Mouse (Mus musculus) embryonic facial prominence, embryonic 15.5 days (tissue): ENCODE results near the gene Ttk. TPM values are rescaled to one million over a fixed set of nuclear protein-coding genes. Genes with fewer than 3 reads are reported as not detected.
A peak's percentile ranks its signal among the peaks of the same experiment; 100 is the strongest.

Experiments used
- ATAC-seq: fragments of 200-750 bp; cut with Nextera tagmentation; 2 replicates; pipeline ENCODE4 v1.8.0; 2017; ENCODE audit warnings: low read depth, moderate TSS enrichment; ENCODE audit not compliant: insufficient number of reproducible peaks, low FRiP score, low TSS enrichment
- H3K27ac ChIP-seq: fragments of 300-500 bp; sonication (generic); replicated peaks from 2 replicates; pipeline ENCODE4 v1.5.1; 2015; ENCODE audit warnings: mild to moderate bottlenecking, inconsistent platforms
- H3K27me3 ChIP-seq: fragments of 300-500 bp; sonication (generic); 2 replicates; pipeline ENCODE4 v1.6.1; 2015; ENCODE audit warnings: inconsistent platforms
- H3K36me3 ChIP-seq: fragments of 300-500 bp; sonication (generic); 2 replicates; pipeline ENCODE4 v1.6.1; 2015; ENCODE audit warnings: mild to moderate bottlenecking, inconsistent platforms
- H3K4me1 ChIP-seq: fragments of 300-500 bp; sonication (generic); 2 replicates; pipeline ENCODE4 v1.6.1; 2015; ENCODE audit warnings: inconsistent platforms
- H3K4me2 ChIP-seq: fragments of 300-500 bp; sonication (generic); replicated peaks from 2 replicates; pipeline ENCODE4 v1.6.1; 2015; ENCODE audit warnings: mild to moderate bottlenecking, inconsistent platforms
- H3K4me3 ChIP-seq: fragments of 300-500 bp; sonication (generic); replicated peaks from 2 replicates; pipeline ENCODE4 v1.5.1; 2015; ENCODE audit warnings: mild to moderate bottlenecking, inconsistent platforms
- H3K9ac ChIP-seq: fragments of 300-500 bp; sonication (generic); 2 replicates; pipeline ENCODE4 v1.6.1; 2015; ENCODE audit warnings: inconsistent platforms
- H3K9me3 ChIP-seq: fragments of 300-500 bp; sonication (generic); replicated peaks from 2 replicates; pipeline ENCODE4 v1.6.1; 2016; ENCODE audit warnings: inconsistent platforms
- WGBS: fragments of 180-500 bp; shearing (Covaris S2); methylation state at CpG from one replicate; pipeline ENCODE4 v1.1.7; 2015; 5-methylcytosine and 5-hydroxymethylcytosine counted together
- polyA plus RNA-seq: library from polyadenylated mRNA; unstranded; fragments of >200 nt; fragmentation: Nextera tagmentation; extraction: Ambion mirVana; gene quantifications from 2 replicates; pipeline ENCODE4 v1.2.1, GENCODE M21; 2015

Gene Ttk
- 23.9 and 24.5 TPM in 2 replicates for polyA plus RNA-seq

DNA sequence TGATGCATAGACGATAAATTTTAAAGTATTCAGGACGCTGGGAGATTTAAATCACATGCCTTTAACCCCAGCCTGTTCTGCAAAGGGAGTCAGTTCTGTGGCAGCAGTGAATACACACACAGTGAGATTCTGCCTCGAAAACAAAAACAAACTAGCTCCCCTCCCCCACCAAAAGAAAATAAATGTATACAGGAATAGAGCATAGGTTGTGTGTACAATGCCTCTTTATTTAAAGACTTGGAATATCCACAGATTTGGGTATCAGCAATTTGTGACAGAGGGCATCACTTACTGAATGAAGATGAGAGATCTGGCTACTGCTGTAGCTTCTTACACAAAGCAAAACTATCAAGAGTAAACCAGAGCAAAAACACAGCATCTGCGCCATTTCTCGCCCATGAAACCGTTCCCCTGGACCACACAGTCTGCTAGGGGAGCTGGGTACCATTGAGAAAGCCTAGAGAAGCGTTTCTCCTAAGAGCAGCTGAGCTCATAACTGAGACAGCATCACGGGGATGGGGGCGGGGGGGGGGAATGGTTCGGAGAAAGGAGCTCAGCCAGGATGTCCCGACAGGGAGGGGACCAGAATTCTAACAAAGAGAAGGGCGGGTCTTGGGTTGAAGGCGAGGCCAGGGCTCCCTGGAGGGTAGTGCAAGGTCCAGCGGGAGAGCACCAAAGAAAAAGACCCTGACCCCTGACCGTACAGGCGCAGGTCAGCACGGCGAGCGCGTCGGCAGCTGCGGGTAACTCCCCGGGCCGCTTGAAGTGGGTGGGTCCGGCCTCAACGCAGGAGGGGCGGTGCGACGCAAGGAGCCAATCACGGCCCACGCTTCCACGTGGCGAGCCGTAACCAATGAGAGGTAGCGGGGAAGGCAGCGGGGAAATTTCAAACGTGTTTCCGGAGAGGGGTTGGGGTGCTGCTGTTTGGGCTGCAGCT lies at the start of gene Ttk:
Ttk (plus strand) TSS at position 879 of the 937 bp plus-strand sequence.
- Histone ChIP-seq H3K9me3 (no peaks in the 10 kb centered on the region), H3K27ac (peak within 1 kb of the TSS; percentile 89), H3K36me3 (no peaks in the 10 kb centered on the region), H3K27me3 (no peaks in the 10 kb centered on the region), H3K9ac (peak within 1 kb of the TSS; percentile 68), H3K4me1 (peaks cover 9% of the 10 kb centered on the region; the same call in 1 of the 2 replicates), H3K4me2 (peak within 1 kb of the TSS; percentile 87), H3K4me3 (peak within 1 kb of the TSS; percentile 93)
- WGBS, result under 1% methylated on average over 38 of the region's 38 CpGs
- ATAC-seq, result peak; percentile 99

DNA sequence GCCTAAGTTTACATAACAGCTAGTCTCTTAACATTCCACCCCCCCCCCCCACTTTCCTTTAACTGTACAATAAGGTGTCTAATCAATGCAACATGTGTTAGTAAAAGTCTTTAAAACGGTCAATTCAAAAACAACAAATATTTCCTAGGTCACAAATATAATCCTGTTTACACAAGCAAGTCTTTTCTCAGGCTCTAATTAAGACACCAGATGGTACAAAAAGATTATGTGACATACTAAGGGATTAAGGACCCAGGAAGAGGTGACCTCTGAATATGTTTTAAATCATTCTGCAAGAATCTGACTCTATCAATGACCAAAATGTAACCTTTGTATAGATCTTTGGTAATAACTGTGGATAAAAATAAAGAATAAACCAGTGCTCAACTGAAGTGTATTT lies 49.0 kb upstream of the Ttk start:
- Histone ChIP-seq H3K4me2 (no peak overlapping the region), H3K27me3 (no peaks in the 10 kb centered on the region), H3K4me1 (no peaks in the 10 kb centered on the region), H3K9me3 (no peaks in the 10 kb centered on the region), H3K27ac (no peak overlapping the region), H3K4me3 (no peak overlapping the region), H3K9ac (no peak overlapping the region), H3K36me3 (no peaks in the 10 kb centered on the region)
- ATAC-seq, result no peak
- 62% methylated on average over 1 of the region's 1 CpGs for WGBS

GRCm38 (mm10) chr9:83789326-83789725 lies 45.2 kb upstream of the Ttk start:
- WGBS, result 86% methylated on average over 6 of the region's 6 CpGs
- no peak for ATAC-seq
- H3K4me1 ChIP-seq, result no peaks in the 10 kb centered on the region
- H3K27me3 ChIP-seq, result no peaks in the 10 kb centered on the region
- no peak overlapping the region for H3K4me2 ChIP-seq
- H3K4me3 ChIP-seq, result no peak overlapping the region
- H3K36me3 ChIP-seq, result no peaks in the 10 kb centered on the region
- no peak overlapping the region for H3K9ac ChIP-seq
- H3K27ac ChIP-seq, result no peak overlapping the region
- H3K9me3 ChIP-seq, result no peaks in the 10 kb centered on the region

GRCm38 (mm10) chr9:83796875-83797274 lies 37.6 kb upstream of the Ttk start:
- Histone ChIP-seq H3K27ac (no peak overlapping the region), H3K4me2 (no peak overlapping the region), H3K4me1 (no peaks in the 10 kb centered on the region), H3K9me3 (no peaks in the 10 kb centered on the region), H3K4me3 (no peak overlapping the region), H3K36me3 (no peaks in the 10 kb centered on the region), H3K27me3 (no peaks in the 10 kb centered on the region), H3K9ac (no peak overlapping the region)
- 95% methylated on average over 7 of the region's 7 CpGs for WGBS
- no peak for ATAC-seq

- Histone ChIP-seq H3K27me3 (no peaks in the 10 kb centered on the region), H3K27ac (no peak overlapping the region), H3K4me3 (no peak overlapping the region), H3K4me2 (no peak overlapping the region), H3K9me3 (no peaks in the 10 kb centered on the region), H3K36me3 (no peaks in the 10 kb centered on the region), H3K9ac (no peak overlapping the region), H3K4me1 (no peaks in the 10 kb centered on the region)
- WGBS, result 77% methylated on average over 8 of the region's 8 CpGs
- ATAC-seq, result no peak
Measured at GRCm38 (mm10) chr9:83797898-83798297, 36.6 kb upstream of the Ttk start.

DNA sequence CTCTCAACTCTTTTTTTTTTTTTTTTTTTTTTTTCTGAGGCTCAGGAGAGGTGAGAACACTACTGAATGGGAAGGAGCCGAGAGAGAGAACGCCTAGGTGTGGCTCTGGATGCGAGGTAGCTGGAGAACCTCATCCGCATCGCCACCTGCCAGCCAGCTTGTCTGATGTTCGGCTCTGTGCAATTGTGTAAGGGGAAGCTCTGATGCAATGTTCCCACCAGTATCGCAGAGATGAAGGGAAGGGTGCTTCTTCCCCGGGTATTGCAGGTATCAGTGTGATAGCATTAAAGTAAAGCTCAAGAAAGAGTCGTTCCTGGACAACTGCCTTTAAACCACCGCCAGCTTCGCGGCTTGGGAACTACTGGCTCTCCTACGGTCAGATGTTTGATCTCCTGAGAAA lies 30.1 kb upstream of the Ttk start:
- Histone ChIP-seq H3K9me3 (no peaks in the 10 kb centered on the region), H3K36me3 (no peaks in the 10 kb centered on the region), H3K4me1 (peaks cover 15% of the 10 kb centered on the region), H3K4me2 (peak overlapping the region; percentile 99; the same call in 1 of the 2 replicates), H3K27me3 (no peaks in the 10 kb centered on the region), H3K4me3 (peak overlapping the region; percentile 73), H3K9ac (no peak overlapping the region), H3K27ac (0 out of 2 replicates have a peak overlapping the region, but pooled peaks have one; percentile 70)
- ATAC-seq, result no peak
- WGBS, result 65% methylated on average over 13 of the region's 13 CpGs

DNA sequence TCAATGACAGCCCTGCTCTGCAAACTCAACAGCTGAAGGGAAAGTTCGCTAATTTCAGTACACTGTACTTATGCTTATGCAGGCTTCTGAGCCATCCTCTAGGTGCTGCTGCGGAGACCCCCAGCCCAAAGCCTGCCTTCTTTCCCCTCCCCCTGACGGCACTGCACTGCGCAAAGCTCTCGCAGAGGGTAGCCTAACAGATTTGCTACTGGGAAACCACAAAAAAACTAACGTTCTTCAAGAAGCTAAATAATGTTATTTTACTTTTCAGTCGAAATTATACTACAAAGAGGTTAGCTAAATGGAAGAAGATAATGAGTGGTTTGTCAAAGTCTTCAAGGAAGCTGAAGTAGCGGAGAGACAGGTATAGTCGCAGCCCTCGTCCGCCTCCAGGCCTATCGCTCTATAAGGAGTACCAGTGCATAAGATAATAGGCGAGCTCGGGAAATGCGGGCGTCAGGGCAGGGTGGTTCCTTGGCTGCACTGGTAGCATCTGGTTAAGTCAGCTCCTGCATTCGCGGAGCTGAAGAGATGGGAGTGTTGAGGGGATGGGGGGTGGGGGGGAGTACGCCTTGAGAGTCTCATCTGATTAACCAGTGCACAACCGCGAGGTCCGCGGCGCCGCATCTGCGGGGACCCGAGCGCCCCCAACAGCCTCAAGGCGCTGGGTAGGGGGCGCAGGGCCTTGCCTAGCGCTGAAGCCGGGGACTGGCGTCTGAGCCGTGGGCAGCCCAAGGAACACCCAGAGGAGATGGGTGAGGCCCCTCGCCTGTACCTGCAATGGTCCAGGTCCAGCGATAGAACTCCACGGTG lies 29.1 kb upstream of the Ttk start:
- peak overlapping the region; percentile 99 for H3K4me2 ChIP-seq
- ATAC-seq, result peak; percentile 77

GRCm38 (mm10) chr9:83805977-83806815 lies 28.3 kb upstream of the Ttk start, which contains the start of gene Elovl4:
Elovl4 (minus strand) TSS chr9:83806277.
- H3K27ac ChIP-seq, result peak within 1 kb of the TSS; percentile 70; the same call in 1 of the 2 replicates
- peaks cover 15% of the 10 kb centered on the region for H3K4me1 ChIP-seq
- H3K9me3 ChIP-seq, result no peaks in the 10 kb centered on the region
- peak within 1 kb of the TSS; percentile 99 for H3K4me2 ChIP-seq
- H3K27me3 ChIP-seq, result no peaks in the 10 kb centered on the region
- WGBS, result 2% methylated on average over 59 of the region's 71 CpGs
- H3K36me3 ChIP-seq, result no peaks in the 10 kb centered on the region
- peak within 1 kb of the TSS; percentile 73 for H3K4me3 ChIP-seq
- peak; percentile 90 for ATAC-seq
- H3K9ac ChIP-seq, result peak within 1 kb of the TSS; percentile 57

More for the DNA sequence above, 29.1 kb upstream of the Ttk start:
- Histone ChIP-seq H3K36me3 (no peaks in the 10 kb centered on the region), H3K4me1 (peaks cover 15% of the 10 kb centered on the region), H3K4me3 (peak overlapping the region; percentile 73), H3K27me3 (no peaks in the 10 kb centered on the region), H3K9ac (peak overlapping the region; percentile 57), H3K27ac (peak overlapping the region; percentile 70; the same call in 1 of the 2 replicates), H3K9me3 (no peaks in the 10 kb centered on the region)
- WGBS, result under 1% methylated on average over 37 of the region's 37 CpGs

DNA sequence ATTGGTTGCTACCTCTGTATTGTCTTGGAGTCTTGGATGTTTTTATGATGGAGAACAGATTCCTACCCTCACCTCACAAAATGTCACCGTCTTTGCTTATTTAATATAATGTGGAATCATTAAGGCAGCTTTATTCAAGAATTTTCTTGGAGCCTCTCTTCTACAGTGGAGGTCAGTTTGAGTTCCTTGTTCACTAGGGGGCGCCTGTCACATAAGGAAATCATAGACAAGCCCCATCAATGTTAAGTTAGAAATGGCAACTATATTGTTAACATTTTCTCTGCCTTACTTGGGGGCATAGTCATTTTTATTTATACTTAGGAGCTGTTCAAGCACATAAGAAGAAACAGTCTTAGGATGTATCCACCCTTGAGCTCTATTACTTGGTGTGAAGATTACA lies 26.9 kb upstream of the Ttk start:
- no peaks in the 10 kb centered on the region for H3K27me3 ChIP-seq
- no peak for ATAC-seq
- no peaks in the 10 kb centered on the region for H3K36me3 ChIP-seq
- H3K9ac ChIP-seq, result no peak overlapping the region
- H3K4me3 ChIP-seq, result no peak overlapping the region
- H3K4me2 ChIP-seq, result no peak overlapping the region
- no peaks in the 10 kb centered on the region for H3K9me3 ChIP-seq
- peaks cover 15% of the 10 kb centered on the region for H3K4me1 ChIP-seq
- no peak overlapping the region for H3K27ac ChIP-seq
- WGBS, result 4% methylated on average over 2 of the region's 2 CpGs

DNA sequence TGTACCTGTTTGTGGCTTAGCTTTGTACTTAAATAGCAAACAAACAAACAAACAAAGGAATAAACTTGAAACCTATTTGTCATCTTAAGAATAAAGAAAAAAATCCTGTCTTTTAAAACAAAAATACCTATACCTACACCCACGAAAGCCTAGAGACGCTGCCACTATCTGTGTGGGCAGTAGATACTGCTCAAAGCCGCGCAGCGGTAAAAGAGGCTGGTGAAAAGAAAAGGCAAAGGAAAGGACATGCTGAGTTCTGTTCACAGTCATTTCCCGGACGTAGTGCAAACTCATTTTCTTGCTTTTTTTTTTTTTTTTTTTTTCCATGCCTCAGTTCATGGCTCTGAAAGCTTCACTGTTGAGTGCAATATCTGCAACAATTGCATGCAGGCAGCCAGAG lies 15.3 kb upstream of the Ttk start:
- no peaks in the 10 kb centered on the region for H3K9me3 ChIP-seq
- no peak for ATAC-seq
- 79% methylated on average over 7 of the region's 7 CpGs for WGBS

More for the DNA sequence above, 15.3 kb upstream of the Ttk start:
- Histone ChIP-seq H3K36me3 (no peaks in the 10 kb centered on the region), H3K4me2 (no peak overlapping the region), H3K27me3 (no peaks in the 10 kb centered on the region), H3K27ac (no peak overlapping the region), H3K4me3 (no peak overlapping the region), H3K4me1 (no peaks in the 10 kb centered on the region), H3K9ac (no peak overlapping the region)
